Mouse (Mus musculus): ENCODE results near the gene Prkag2.

- TF ChIP-seq CTCF (IDR thresholded peaks at IDR 0.05; ENCODE audit: control insufficient read depth, insufficient read depth, insufficient read length) (no peak), USF1 (IDR thresholded peaks at IDR 0.05; ENCODE audit: low read depth) (no peak), MAX (IDR thresholded peaks at IDR 0.05) (no peak), CEBPB (IDR thresholded peaks at IDR 0.05; ENCODE audit: low read depth) (no peak), MYOD1 (IDR thresholded peaks at IDR 0.05; ENCODE audit: control insufficient read depth, insufficient read length, low read depth) (no peak), MYOG (IDR thresholded peaks at IDR 0.05; ENCODE audit: control insufficient read depth, extremely low read depth, insufficient read length) (no peak)
These were observed 192.7 kb downstream of the Prkag2 start for GRCm38 (mm10) chr5:24907737-24908136.
